Mouse (Mus musculus) MN1 (cell line): ENCODE data around the gene Opcml.

Source experiments
- DNase-seq: peaks from one replicate; pipeline ENCODE4 v3.0.0-alpha.2; 2016; ENCODE audit warnings: low spot score

Opcml gene

GRCm38 (mm10) chr9:28776517-28777503 lies 986.2 kb downstream of the Opcml start:
- DNase-seq = no peak

DNA sequence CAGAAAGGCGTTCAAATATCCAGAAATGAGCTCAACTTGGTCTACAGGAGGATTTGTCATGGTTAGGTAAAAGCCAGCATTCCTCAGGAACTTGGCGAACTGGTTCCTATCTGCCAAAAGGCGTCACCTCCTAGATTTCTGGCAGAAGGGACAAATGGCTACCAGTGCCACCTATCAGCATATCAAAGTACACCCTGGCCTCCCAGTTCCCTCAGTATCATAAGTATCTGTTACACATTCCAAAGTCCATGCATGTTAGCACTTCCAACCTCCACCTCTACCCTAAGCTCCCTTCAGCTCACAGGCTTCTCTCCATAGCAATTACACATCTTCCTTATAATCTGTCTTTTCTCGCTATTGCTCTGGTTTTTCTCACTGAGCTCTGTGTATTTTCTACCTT lies 993.3 kb downstream of the Opcml start:
- DNase-seq = no peak

GRCm38 (mm10) chr9:28789439-28789838 lies 998.9 kb downstream of the Opcml start:
- no peak for DNase-seq

DNA sequence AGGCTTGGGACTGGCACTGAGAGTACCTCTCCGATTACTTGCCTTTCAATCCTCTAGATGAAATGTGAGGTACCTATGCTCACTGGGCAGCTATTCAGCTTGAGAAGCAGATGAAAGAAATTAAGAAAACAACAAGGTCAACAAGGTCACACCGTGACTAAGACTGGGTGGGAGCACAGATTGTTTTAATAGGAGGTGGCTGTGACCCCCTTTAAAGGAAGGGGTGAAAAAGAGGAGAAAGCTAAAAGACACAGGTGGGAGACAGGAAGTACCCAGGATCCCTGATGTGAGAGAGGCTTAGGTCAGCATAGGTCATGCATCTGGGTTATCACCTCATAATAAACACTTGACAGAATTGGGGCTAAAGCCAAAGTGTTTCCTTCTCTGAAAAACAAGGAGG lies 1009.5 kb downstream of the Opcml start:
- no peak for DNase-seq

GRCm38 (mm10) chr9:28806666-28807065 lies 1016.1 kb downstream of the Opcml start:
- no peak for DNase-seq

DNA sequence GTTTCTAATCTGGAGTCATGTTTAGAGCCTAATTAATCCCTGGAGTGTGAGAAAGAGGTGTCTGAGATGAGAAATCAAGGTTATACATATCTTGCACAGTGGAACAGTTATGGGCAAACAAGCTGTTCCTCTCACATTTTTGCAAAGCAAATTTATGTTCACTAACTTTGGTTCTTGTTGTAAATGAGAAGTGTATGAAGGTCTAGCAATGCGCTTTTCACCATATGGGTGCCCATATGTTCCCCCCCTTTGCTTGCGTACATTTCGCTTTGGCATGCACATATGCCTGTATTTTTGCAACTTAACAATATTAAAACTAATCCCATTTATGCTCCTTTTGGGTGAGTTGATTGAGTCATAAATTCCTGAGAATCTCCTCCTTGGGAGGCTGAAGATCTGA lies 1031.5 kb downstream of the Opcml start:
- DNase-seq = no peak

GRCm38 (mm10) chr9:28822466-28822865 lies 1031.9 kb downstream of the Opcml start:
- DNase-seq = no peak

GRCm38 (mm10) chr9:28825821-28826220 lies 1035.2 kb downstream of the Opcml start:
- no peak for DNase-seq

- no peak for DNase-seq
Measured at GRCm38 (mm10) chr9:28845961-28846570, 1055.5 kb downstream of the Opcml start.

DNA sequence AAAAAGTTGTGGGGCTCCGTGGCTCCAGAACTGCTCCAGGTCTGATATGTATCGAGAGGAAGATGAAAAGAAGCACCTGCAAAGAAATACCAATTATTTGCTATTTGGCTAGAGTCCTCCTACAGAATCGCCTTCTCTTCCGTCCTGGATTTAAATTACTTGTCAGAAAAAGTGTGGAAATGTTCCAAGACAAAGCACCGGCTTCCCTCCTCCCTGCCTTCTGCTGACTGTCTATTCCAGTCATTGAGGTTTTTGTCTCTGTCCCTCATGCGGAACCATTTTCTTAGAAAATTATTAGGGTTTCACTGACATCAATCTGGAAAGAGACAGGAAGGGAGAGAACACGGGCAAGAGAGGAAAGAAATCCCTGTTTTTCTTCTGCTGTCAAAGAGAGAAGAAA lies 1065.3 kb downstream of the Opcml start:
- no peak for DNase-seq

DNA sequence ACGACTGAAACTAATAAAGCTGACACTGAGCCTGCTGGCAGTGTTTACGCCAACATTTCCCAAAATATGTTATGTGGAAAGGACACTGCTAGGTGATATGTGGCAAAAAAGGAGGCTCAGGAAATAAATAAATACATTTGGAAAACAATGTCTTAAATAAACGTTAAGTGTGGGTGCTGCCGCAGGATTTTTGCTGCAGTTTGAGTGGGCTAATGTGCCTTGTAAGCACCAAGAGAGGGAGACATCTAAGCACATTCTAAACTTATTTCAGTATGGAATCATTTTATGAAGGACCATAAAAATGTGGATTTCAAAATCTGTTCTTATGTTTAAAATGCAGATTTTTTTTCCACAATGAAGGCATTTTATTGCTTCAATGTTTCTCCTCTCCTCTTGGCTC lies 1071.4 kb downstream of the Opcml start:
- no peak for DNase-seq

DNA sequence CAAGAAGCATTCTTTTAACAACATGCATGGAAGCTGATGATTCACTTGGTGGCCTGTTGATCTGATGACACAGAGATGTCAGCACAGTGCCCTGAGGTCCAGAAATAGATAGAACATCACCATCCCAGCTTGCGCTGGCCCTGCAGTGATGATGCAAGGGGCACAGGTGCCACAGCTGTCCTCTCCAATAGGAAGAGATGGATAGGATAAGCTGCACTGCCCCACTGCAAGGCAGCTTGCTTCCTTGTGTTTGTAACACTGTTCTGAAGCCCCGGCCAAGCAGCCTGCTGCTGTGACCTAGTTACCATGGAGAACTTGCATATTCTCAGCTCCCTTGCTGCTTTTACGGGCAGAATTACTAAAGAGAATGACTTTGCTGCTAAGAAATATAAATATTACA lies 1076.7 kb downstream of the Opcml start:
- DNase-seq = no peak

DNA sequence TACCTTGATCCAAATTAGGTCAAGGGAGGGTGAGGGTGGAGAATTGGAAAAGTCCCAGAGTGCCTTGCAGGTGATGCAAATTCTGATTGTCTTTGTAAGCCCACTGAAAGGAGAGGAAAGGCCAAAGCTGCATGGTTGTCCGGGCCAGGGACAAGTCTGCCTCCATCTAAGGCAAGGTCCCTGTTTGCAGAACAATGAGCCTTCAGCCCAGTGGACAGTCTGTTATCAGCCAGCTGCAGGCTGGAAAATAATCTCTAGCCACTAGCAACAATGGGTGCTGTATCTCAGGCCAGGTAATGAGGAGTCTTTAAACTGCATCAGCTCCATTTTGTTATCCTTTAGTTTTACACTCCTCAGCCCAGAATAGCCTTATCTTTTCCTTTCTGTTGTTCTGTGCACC lies 1079.9 kb downstream of the Opcml start:
- DNase-seq = no peak

DNA sequence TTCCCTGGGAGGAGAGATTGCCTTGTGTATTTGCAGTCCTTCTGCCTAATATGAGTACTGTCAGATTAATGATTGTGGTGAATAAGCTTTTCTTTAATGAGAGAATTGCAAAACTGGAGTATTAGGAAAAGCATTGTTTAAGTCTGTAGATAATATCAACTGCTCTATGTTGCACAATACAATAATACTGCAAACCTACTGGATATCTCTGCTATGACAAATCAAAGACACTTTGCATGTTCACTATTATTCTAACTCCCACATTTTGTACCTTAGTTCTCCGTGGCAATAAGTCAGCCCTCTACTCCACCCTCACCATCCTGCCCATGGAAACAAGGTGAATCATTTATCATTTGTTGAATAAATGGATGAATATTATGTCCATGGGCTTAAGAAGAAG lies 1092.0 kb downstream of the Opcml start:
- no peak for DNase-seq

GRCm38 (mm10) chr9:28891611-28892010 lies 1101.0 kb downstream of the Opcml start:
- DNase-seq = no peak

GRCm38 (mm10) chr9:28903291-28903690 lies 1112.7 kb downstream of the Opcml start:
- DNase-seq = no peak

DNA sequence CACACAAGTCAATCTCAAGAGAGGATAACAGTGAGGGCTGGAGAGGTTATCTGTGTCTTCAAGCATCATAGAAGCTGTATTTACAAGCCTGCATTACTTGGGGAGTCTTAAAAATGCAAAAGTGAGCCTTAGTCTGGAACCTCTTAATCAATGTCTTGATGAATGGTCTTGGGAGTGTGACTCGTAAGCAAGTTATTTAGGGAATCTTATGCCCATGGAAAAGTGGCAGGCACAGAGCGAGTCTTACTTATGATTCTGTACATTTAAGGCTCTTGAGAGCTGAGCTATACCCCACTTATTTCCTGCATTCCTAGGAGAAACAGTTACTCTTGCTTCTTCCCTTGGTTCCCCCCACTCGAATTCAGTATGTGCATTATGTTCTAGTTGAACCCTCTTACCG lies 1119.2 kb downstream of the Opcml start:
- DNase-seq = no peak

- DNase-seq = no peak
Measured at GRCm38 (mm10) chr9:28911571-28912185, 1121.1 kb downstream of the Opcml start.

DNA sequence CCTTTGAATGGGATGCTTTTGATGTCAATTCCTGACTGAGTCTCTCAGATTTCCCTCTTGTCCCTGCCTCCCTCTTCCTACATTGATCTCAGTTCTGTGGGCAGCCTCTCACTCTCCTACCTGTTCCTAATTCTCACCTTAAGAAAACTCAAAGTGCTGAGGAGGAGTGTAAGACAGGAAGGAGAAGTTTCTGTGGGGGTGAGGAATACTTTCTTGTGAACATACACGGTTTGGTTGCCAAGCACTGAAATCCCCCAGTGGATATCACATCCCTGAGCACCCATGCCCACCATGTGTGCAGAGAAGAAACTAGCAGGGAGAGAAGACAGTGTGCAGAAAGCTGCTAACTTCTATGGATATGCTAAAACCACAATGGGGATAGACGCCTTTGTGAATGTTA lies 1141.5 kb downstream of the Opcml start:
- DNase-seq = no peak

- DNase-seq = no peak
Measured at GRCm38 (mm10) chr9:28937163-28937562, 1146.6 kb downstream of the Opcml start.

DNA sequence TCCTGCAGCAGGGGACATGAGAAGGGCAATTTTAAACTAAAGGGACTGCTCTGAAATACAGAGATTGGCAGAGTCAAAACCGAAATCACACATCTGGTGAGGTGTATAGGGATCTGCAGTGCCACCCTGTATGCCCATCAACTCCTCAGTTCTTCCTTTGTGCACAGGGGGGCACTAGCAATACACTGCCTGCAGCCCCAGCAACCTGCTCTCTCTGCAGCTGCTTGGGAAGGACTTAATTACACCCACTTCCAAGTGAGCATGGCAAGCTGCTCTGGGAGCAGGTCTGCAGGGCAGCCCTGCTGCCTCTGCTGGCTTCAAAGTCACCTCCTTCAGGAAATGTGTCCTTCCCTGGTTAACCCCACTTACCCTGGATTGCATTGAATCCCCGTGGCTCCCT lies 1147.4 kb downstream of the Opcml start:
- DNase-seq = no peak

DNA sequence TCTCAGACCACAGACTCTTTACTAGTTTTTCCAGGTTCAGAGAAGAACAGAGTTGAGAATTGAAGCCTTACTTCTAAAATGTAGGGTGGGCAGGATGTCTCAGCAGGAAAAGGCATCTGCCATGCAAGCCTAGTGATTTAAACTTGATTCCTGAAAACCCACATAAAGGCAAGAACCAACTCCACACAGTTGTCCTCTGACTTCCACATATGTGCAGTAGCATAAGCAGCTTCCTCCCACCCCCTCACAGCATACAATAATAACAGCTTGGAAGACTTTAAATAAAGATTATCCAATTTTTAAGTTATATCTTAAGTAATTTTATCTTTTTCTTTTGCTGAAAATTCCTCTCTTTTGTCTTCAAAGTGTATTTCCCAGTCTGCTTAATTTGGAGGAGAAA lies 1150.3 kb downstream of the Opcml start:
- DNase-seq = no peak

DNA sequence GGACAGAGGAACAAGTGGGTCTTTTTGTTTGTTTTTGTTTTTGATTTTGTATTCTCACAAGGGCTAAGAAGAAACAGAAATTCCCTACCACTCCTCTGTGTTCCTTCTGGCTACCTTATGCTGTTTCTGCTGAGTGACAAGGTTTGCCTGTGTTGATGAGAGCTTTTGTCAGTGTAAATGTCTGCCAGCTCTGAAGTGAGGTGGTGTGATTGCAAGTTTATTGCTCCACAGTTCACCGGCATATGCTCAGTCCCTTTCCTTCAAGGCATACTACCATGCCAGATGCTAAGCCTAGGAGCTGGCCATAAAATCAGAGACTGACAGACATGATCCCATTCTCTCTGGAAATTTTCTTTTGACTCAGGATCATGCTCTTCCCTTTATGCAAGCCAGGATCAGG lies 1178.9 kb downstream of the Opcml start:
- DNase-seq = no peak
